Mouse (Mus musculus) small intestine, adult 2 months (tissue): Measurements from ENCODE around the gene Hfm1. TPM values are rescaled to one million over a fixed set of nuclear protein-coding genes. Genes with fewer than 3 reads are reported as not detected.

Experiments used
- H3K27ac ChIP-seq: fragments of 200-500 bp; 2 replicates; pipeline ENCODE4 v1.5.1; 2012; ENCODE audit warnings: low read depth, low read length, control low read depth, inconsistent platforms; ENCODE audit not compliant: insufficient read depth
- H3K27me3 ChIP-seq: fragments of 200-500 bp; 2 replicates; pipeline ENCODE4 v1.6.1; 2012; ENCODE audit warnings: mild to moderate bottlenecking, moderate library complexity, low read length, inconsistent platforms; ENCODE audit not compliant: control insufficient read depth, insufficient read depth
- H3K36me3 ChIP-seq: fragments of 200-500 bp; 2 replicates; pipeline ENCODE4 v1.6.1; 2012; ENCODE audit warnings: mild to moderate bottlenecking, low read length, control low read depth, inconsistent platforms; ENCODE audit not compliant: control insufficient read depth, insufficient read depth
- H3K4me1 ChIP-seq: fragments of 200-500 bp; 2 replicates; pipeline ENCODE4 v1.6.1; 2012; ENCODE audit warnings: low read length, inconsistent platforms, mixed read lengths; ENCODE audit not compliant: control insufficient read depth, insufficient read depth, insufficient read length
- H3K4me3 ChIP-seq: fragments of 200-500 bp; 2 replicates; pipeline ENCODE4 v1.5.1; 2012; ENCODE audit warnings: low read depth, mild to moderate bottlenecking, control low read depth, inconsistent platforms, low read length, moderate library complexity
- CTCF ChIP-seq: fragments of 200-500 bp; IDR thresholded peaks from 2 replicates; pipeline ENCODE4 v1.5.1; 2012; ENCODE audit warnings: low read depth, mild to moderate bottlenecking, control low read depth, inconsistent platforms, low read length, moderate library complexity, mixed read lengths; ENCODE audit not compliant: insufficient replicate concordance, insufficient read length; ENCODE audit errors: extremely low read depth
- POLR2A ChIP-seq: fragments of 200-500 bp; IDR thresholded peaks from 2 replicates; pipeline ENCODE4 v1.6.1; 2012; ENCODE audit warnings: low read depth, mild to moderate bottlenecking, control low read depth, inconsistent platforms, low read length, moderate library complexity
- WGBS: fragments of 180-500 bp; shearing (Covaris S2); methylation state at CpG from one replicate; pipeline ENCODE4 v1.1.7; 2018; 5-methylcytosine and 5-hydroxymethylcytosine counted together
- polyA plus RNA-seq: library from polyadenylated mRNA; depleted of rRNA; stranded (reverse); fragments of >200 nt; gene quantifications from 2 replicates; pipeline ENCODE4 v1.2.3, GENCODE M21; 2012

The Hfm1 gene
- polyA plus RNA-seq, 1 experiment: not detected

GRCm38 (mm10) chr5:106960451-106960850, 34.3 kb upstream of the Hfm1 start:
- Histone ChIP-seq H3K27ac (no peak overlapping the region), H3K36me3 (no peaks in the 10 kb centered on the region)

DNA sequence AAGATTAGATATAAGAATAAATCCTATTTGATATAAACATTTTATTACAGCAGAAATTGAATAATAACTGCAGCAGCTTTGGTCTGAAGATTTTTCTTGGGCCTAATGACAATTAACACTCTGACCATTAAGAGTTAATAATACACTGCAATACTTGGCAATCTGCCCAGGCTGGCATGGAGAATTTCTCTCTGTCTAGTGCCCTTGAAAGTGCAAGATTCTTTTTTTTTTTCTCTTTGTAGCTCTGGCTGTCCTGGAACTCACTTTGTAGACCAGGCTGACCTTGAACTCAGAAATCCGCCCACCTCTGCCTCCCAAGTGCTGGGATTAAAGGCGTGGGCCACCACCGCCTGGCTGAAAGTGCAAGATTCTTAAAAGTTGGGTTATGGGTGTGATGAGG, 32.9 kb upstream of the Hfm1 start:
- H3K4me3 ChIP-seq: no peak overlapping the region
- 62% methylated on average over 3 of the region's 3 CpGs for WGBS
- H3K4me1 ChIP-seq: peaks cover 4% of the 10 kb centered on the region; the same call in 1 of the 2 replicates
- no peak for TF ChIP-seq CTCF
- TF ChIP-seq POLR2A: no peak
- no peak overlapping the region for H3K27ac ChIP-seq
- H3K27me3 ChIP-seq: no peaks in the 10 kb centered on the region
- H3K36me3 ChIP-seq: no peaks in the 10 kb centered on the region

More at GRCm38 (mm10) chr5:106960451-106960850, 34.3 kb upstream of the Hfm1 start:
- Histone ChIP-seq H3K4me3 (no peak overlapping the region), H3K27me3 (no peaks in the 10 kb centered on the region), H3K4me1 (peaks cover 4% of the 10 kb centered on the region; the same call in 1 of the 2 replicates)
- 93% methylated on average over 2 of the region's 2 CpGs for WGBS
- TF ChIP-seq CTCF: no peak
- TF ChIP-seq POLR2A: no peak

DNA sequence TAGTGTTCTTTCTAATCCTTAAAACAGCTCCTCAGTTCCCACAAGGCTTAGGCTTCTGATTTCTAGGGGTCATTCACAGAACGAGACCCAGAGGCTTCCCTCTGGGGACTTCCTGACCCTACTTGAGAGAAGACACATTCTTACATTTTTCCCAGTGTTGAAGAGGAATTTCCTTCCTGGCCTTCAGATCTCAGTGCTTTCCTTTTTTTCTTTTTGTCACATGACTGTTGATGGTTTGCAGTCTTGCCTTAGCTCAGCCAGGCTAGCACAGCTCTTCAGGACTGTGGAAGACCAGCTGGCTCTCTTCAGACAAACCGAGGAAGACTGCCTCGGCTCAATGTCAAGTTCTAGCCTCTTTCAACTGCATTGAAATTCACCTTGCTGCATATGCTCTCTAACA, 30.3 kb upstream of the Hfm1 start:
- H3K27me3 ChIP-seq: no peaks in the 10 kb centered on the region
- H3K27ac ChIP-seq: no peak overlapping the region
- no peak for TF ChIP-seq CTCF
- no peak for TF ChIP-seq POLR2A
- no peaks in the 10 kb centered on the region for H3K4me1 ChIP-seq
- no peak overlapping the region for H3K4me3 ChIP-seq
- H3K36me3 ChIP-seq: no peaks in the 10 kb centered on the region
- WGBS: 78% methylated on average over 3 of the region's 3 CpGs

DNA sequence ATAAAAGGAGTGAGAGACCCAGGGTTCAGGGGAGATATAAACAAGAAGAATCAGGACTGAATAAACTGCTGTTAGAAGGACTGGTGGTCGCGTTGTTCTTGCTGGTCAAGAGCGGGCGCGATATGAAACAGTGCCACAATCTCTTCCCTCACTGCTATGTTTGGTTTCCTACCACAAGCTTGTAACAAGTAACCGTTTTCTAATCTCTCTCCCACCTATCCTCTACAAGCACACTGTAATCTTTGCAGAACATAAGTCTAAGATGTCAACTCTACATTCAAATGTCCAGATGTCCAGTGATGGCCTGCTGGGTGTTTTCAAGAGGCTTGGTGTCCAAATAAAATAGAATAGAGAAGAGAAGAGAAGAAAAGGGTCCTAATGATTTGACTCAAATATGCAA, 22.6 kb upstream of the Hfm1 start:
- TF ChIP-seq POLR2A (no peak), CTCF (no peak)
- no peaks in the 10 kb centered on the region; the same call in 1 of the 2 replicates for H3K27me3 ChIP-seq
- no peaks in the 10 kb centered on the region for H3K36me3 ChIP-seq
- H3K4me1 ChIP-seq: no peaks in the 10 kb centered on the region
- WGBS: 82% methylated on average over 6 of the region's 6 CpGs
- H3K27ac ChIP-seq: no peak overlapping the region
- no peak overlapping the region for H3K4me3 ChIP-seq

DNA sequence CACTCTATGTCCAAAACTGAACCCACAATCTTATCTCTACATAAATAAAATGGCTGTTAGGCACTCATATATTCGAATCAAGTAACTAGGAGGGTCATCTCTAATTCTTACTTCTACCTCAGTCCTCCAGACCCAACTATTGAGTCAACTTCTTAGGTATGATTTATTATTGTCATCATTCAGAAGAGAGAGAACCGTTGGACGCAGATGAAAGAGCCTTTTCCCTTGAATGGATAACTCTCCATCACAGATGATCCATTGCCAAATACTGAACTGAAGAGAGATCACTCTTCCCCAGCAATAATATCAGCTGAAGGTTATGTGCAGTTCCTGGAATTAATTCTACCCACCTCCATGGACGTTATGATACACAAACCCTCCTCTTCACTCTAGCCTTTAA, 20.2 kb upstream of the Hfm1 start:
- Histone ChIP-seq H3K27me3 (no peaks in the 10 kb centered on the region; the same call in 1 of the 2 replicates), H3K4me3 (no peak overlapping the region), H3K36me3 (no peaks in the 10 kb centered on the region), H3K4me1 (no peaks in the 10 kb centered on the region), H3K27ac (no peak overlapping the region)
- TF ChIP-seq POLR2A (no peak), CTCF (no peak)
- 60% methylated on average over 4 of the region's 4 CpGs for WGBS

GRCm38 (mm10) chr5:106927996-106928395, 1.9 kb upstream of the Hfm1 start:
- 52% methylated on average over 4 of the region's 4 CpGs for WGBS
- TF ChIP-seq POLR2A: no peak
- no peak for TF ChIP-seq CTCF
- Histone ChIP-seq H3K4me3 (no peak overlapping the region), H3K4me1 (no peaks in the 10 kb centered on the region; the same call in 1 of the 2 replicates), H3K27ac (no peak overlapping the region), H3K27me3 (peaks cover 11% of the 10 kb centered on the region), H3K36me3 (no peaks in the 10 kb centered on the region)

DNA sequence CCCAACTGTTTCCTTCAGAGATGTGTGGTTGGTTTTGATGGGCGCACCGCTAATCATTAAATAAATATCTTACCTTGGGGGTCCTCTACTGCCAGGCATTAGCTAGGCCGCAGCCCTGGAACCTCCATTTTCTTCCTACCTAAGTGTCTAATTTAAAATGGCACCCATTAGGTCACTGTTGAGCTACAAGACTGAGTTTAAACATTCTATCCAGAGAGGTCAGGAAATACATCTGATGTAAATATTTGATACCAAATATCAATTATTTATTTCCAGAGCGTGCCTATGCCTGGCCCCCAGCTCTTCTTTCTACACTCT, 207 bp upstream of the Hfm1 start:
- Histone ChIP-seq H3K27me3 (peaks cover 11% of the 10 kb centered on the region), H3K4me1 (no peaks in the 10 kb centered on the region; the same call in 1 of the 2 replicates), H3K4me3 (peak overlapping the region; percentile 57; the same call in 1 of the 2 replicates), H3K27ac (no peak overlapping the region), H3K36me3 (no peaks in the 10 kb centered on the region)
- no peak for TF ChIP-seq POLR2A
- TF ChIP-seq CTCF: no peak
- 66% methylated on average over 4 of the region's 4 CpGs for WGBS

DNA sequence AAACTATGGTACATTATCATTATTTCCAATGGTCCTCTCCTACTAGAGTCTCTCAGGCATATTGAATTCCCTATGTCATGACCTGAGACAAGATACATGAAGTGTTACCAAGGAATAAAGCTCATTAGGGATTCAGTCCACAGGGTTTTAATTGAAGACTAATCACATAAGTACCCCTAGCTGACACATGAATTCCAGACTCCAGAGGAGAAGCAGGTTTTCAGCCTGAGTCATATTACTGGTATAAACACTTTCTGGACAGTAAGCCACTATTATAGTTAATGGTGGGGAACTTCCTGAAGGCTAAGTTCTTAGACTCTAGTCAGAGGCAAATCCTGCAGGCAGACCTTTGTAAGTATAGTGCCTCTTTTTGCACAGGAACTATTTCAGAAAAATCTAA, 6.8 kb downstream of the Hfm1 start:
- Histone ChIP-seq H3K4me1 (no peaks in the 10 kb centered on the region), H3K36me3 (no peaks in the 10 kb centered on the region), H3K4me3 (no peak overlapping the region), H3K27ac (no peak overlapping the region), H3K27me3 (no peaks in the 10 kb centered on the region)
- no peak for TF ChIP-seq POLR2A
- no peak for TF ChIP-seq CTCF
